Mouse (Mus musculus) central nervous system, embryonic 11.5 days (tissue): ENCODE data around the gene 1700016K19Rik. TPM values are rescaled to one million over a fixed set of nuclear protein-coding genes. Genes with fewer than 3 reads are reported as not detected.

Source experiments
- polyA plus RNA-seq: library from polyadenylated mRNA; depleted of rRNA; stranded (reverse); fragments of >200 nt; gene quantifications from 2 replicates; pipeline ENCODE4 v1.2.3, GENCODE M21; 2012; rRNA removed

The 1700016K19Rik gene
- 0.40 and 1.1 TPM in 2 replicates for polyA plus RNA-seq

DNA sequence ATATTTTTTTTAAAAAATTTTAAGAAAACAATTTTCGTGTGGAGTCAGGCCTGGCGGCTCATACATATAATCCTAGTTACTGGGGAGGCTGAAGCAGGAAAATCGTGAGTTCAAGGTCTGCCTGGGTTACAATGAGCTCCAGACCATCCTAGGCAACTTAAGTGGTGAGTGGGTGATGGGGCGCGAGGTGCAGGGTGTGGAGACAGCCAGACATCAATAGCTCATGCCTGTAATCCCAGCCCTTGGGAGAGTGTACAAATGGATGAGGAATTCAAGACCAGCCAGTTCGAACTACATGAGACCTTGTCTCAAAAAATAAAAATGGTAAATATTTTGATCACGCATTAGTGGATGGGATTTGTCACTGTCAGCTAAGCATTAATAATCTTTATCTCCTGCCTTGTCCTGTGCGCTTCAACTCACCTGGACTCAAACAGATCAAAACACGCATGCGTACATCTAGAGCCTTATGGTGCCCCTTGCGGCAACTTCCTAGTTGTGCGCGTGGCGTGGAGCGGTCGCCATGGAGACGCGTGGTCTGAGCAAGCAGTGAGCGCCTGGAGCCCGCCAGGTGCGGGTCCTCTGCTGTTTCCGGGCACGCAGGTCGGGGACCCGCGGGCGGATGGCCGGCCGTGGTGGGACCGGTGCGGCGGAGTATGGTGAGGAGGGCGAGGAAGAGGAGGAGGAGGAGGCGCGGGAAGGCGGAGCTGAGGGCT, at the start of gene 1700016K19Rik:
1700016K19Rik (plus strand) TSS at position 473 of the 716 bp plus-strand sequence.

DNA sequence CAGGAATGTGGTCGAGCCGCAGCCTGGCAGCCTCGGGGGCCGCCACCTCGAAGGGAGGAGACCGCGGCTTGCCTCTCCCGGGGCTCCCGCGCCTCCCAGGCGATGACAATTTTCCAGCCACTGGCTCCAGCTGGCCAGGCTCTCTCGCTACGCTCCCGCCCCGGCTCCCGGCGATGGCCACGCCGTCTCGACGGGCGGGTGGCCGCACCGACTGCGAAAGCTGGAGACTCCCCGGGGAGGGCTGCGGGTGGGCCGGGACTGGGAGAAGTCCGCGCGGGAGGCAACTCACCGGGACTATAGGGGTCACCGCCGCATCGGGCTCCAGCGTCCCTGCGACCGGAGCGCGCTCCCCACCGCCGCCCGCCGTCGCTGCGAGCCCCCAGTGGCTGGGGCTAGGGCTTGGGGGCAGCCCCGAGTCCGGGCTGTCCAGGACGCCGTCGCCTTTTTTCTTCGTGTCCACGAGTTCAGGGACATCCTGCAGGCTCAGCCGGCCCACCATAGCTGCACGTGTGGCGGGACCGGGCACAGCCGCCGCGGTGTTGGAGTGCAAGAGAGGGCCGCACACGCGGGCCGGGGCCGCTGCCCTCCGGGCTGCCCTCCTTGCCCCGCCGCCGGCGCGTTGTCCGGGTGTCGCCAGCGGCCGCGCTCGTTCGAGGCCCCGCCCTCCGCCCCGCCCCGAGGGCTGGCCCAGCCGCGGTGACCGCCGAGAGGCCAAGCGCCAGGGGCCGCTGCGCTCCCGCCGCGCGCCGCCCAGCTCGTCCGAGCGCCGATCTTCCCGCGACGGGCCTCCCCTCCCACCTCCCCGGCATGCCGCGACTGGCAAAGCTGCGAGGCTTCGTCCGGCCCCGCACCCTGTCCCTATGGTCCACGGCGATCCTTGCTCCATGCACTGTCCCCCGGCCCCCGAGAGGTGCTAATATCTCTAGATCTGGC, 27.7 kb downstream of the 1700016K19Rik start, which contains the start of gene Rflnb:
Rflnb (minus strand) TSS at position 644 of the 933 bp plus-strand sequence.

Other genes with a start within 250 kb of the 1700016K19Rik start
- 0.97 and 1.8 TPM in 2 replicates for gene Doc2b, start 203.9 kb upstream of the 1700016K19Rik start, polyA plus RNA-seq
- gene Rph3al, start 61.5 kb upstream of the 1700016K19Rik start, polyA plus RNA-seq = 1.8 and 2.1 TPM in 2 replicates
- gene Rflnb, start 27.9 kb downstream of the 1700016K19Rik start, polyA plus RNA-seq = 6.8 and 16.6 TPM in 2 replicates
- 33.6 and 37.3 TPM in 2 replicates for gene Vps53, start 179.7 kb downstream of the 1700016K19Rik start, polyA plus RNA-seq
- gene Fam57a, start 179.8 kb downstream of the 1700016K19Rik start, polyA plus RNA-seq = 11.6 and 25.9 TPM in 2 replicates
- 0.29 and 0.36 TPM in 2 replicates for gene Dbil5, start 217.7 kb downstream of the 1700016K19Rik start, polyA plus RNA-seq
- gene Gemin4, start 217.8 kb downstream of the 1700016K19Rik start, polyA plus RNA-seq = 7.8 and 18.9 TPM in 2 replicates
- gene Mrm3, start 243.8 kb downstream of the 1700016K19Rik start, polyA plus RNA-seq = 14.1 and 20.7 TPM in 2 replicates
- 75.4 and 78.7 TPM in 2 replicates for gene Glod4, start 243.8 kb downstream of the 1700016K19Rik start, polyA plus RNA-seq